Mouse (Mus musculus): ENCODE measurements around the gene Ap1ar. TPM values are rescaled to one million over a fixed set of nuclear protein-coding genes. Genes with fewer than 3 reads are reported as not detected.

The Ap1ar gene
- total and polyA plus RNA-seq, 3 experiments = 69.0 to 121 (median 69.1) TPM

GRCm38 (mm10) chr3:127763076-127763612, 74.2 kb downstream of the Ap1ar start:
- TF ChIP-seq CTCF (IDR thresholded peaks at IDR 0.05; ENCODE audit: low read depth, low read length) (peak; percentile 54), TAL1 (conservative IDR thresholded peaks at IDR 0.05; ENCODE audit: low read depth, low read length) (no peak)
- ATAC-seq (ENCODE audit: extremely low read depth, insufficient number of reproducible peaks, low FRiP score, poor library complexity, severe bottlenecking) (peak; percentile 66), DNase-seq (ENCODE audit: low spot score) (peak; percentile 50)
- Histone ChIP-seq H3K9me3 (replicated peaks) (no peaks in the 10 kb centered on the region), H3K36me3 (replicated peaks) (no peaks in the 10 kb centered on the region), H3K4me3 (ENCODE audit: low read depth, low read length) (no peak overlapping the region), H3K27me3 (ENCODE audit: insufficient read depth, low read length) (peaks cover 8% of the 10 kb centered on the region; the same call in 1 of the 2 replicates), H3K4me1 (ENCODE audit: insufficient read depth, low read depth, low read length) (no peaks in the 10 kb centered on the region)

- Histone ChIP-seq H3K27me3 (ENCODE audit: insufficient read depth, low read length) (peaks cover 10% of the 10 kb centered on the region), H3K9me3 (replicated peaks) (no peaks in the 10 kb centered on the region), H3K4me1 (ENCODE audit: insufficient read depth, low read depth, low read length) (no peaks in the 10 kb centered on the region), H3K36me3 (replicated peaks) (no peaks in the 10 kb centered on the region), H3K4me3 (ENCODE audit: low read depth, low read length) (no peak overlapping the region)
- DNase-seq (ENCODE audit: low spot score) (no peak), ATAC-seq (ENCODE audit: extremely low read depth, insufficient number of reproducible peaks, low FRiP score, poor library complexity, severe bottlenecking) (no peak)
- TF ChIP-seq TAL1 (conservative IDR thresholded peaks at IDR 0.05; ENCODE audit: low read depth, low read length) = no peak
- TF ChIP-seq GATA2 (IDR thresholded peaks at IDR 0.05; ENCODE audit: borderline replicate concordance, low read depth, low read length) = no peak
- no peak for TF ChIP-seq POLR2AphosphoS5 (IDR thresholded peaks at IDR 0.05; ENCODE audit: insufficient replicate concordance, low read depth, low read length)
- TF ChIP-seq CTCF (IDR thresholded peaks at IDR 0.05; ENCODE audit: low read depth, low read length) = no peak
- TF ChIP-seq GATA1 (IDR thresholded peaks at IDR 0.05; ENCODE audit: borderline replicate concordance, low read length) = no peak
Measured at GRCm38 (mm10) chr3:127762403-127762802, 74.9 kb downstream of the Ap1ar start.

DNA sequence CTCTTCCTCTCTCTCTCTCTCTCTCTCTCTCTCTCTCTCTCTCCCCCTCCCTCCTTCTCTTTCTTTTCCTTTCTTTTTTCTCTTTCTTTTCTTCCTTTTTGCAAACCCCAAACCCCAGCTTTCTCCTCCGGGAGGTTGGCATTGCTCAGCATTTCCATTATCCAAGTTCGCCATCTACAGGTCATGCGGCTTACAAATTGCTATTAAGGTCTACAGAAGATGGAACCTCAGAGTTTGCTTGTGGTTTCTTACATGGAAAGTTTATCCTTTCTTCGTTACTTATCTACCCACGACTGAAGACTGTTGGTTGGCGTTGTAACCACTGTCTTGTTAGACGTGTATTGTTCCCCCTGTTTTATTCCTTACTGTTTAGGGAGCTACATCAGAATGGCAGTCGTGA, 78.1 kb downstream of the Ap1ar start:
- H3K4me1 ChIP-seq (ENCODE audit: insufficient read depth, low read depth, low read length) = no peaks in the 10 kb centered on the region
- no peak overlapping the region for H3K4me3 ChIP-seq (ENCODE audit: low read depth, low read length)
- ATAC-seq (ENCODE audit: extremely low read depth, insufficient number of reproducible peaks, low FRiP score, poor library complexity, severe bottlenecking) (no peak), DNase-seq (ENCODE audit: low spot score) (no peak)
- no peaks in the 10 kb centered on the region for H3K36me3 ChIP-seq (replicated peaks)
- H3K9me3 ChIP-seq (replicated peaks) = no peaks in the 10 kb centered on the region
- no peak for TF ChIP-seq POLR2AphosphoS5 (IDR thresholded peaks at IDR 0.05; ENCODE audit: insufficient replicate concordance, low read depth, low read length)
- TF ChIP-seq TAL1 (conservative IDR thresholded peaks at IDR 0.05; ENCODE audit: low read depth, low read length) = no peak
- no peak for TF ChIP-seq GATA1 (IDR thresholded peaks at IDR 0.05; ENCODE audit: borderline replicate concordance, low read length)
- no peak for TF ChIP-seq GATA2 (IDR thresholded peaks at IDR 0.05; ENCODE audit: borderline replicate concordance, low read depth, low read length)
- TF ChIP-seq CTCF (IDR thresholded peaks at IDR 0.05; ENCODE audit: low read depth, low read length) = no peak
- peaks cover 13% of the 10 kb centered on the region for H3K27me3 ChIP-seq (ENCODE audit: insufficient read depth, low read length)

DNA sequence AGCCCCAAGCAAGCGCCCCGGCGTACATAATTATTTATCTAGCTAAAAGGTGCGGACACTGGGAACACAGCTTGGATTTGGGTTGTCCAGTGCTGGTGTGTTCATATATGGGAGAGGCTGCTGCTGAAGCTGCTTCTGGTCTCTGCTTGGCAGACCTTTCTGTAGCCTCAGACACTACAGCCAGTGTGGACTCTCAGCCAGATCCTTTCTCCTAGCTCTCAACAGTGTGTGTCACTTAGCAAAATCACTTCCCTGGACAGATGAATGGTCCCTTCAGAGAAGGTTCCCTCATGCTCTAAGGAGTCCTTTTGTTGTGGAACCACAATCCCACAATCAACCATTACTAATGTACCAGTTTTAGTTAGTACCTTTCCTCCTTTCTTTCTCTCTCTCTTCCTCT, 78.5 kb downstream of the Ap1ar start:
- H3K4me3 ChIP-seq (ENCODE audit: low read depth, low read length) = no peak overlapping the region

DNA sequence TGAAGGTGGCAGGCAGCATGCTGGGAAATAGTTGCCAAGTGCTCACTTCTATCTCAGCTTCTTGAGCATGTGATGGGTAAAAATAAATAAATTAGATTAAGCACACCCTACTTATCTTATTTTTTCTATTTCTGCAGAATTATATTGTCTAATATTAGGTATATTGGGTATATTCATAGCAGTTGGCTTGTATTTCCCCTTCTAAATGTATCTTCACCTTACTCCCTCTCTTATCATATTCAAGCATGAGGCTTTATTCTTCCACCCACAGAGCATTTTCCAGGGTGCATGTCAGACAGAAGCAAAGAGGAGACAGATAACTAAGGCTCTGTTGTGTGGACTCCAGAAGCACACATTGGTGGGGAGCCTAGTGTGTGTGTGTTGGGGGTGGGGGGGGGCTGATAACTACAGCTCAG, 79.4 kb downstream of the Ap1ar start:
- ATAC-seq (ENCODE audit: extremely low read depth, insufficient number of reproducible peaks, low FRiP score, poor library complexity, severe bottlenecking) (no peak), DNase-seq (ENCODE audit: low spot score) (no peak)
- TF ChIP-seq GATA1 (IDR thresholded peaks at IDR 0.05; ENCODE audit: borderline replicate concordance, low read length) (no peak), CTCF (IDR thresholded peaks at IDR 0.05; ENCODE audit: low read depth, low read length) (no peak)
- Histone ChIP-seq H3K36me3 (replicated peaks) (no peaks in the 10 kb centered on the region), H3K9me3 (replicated peaks) (no peaks in the 10 kb centered on the region), H3K4me1 (ENCODE audit: insufficient read depth, low read depth, low read length) (no peaks in the 10 kb centered on the region), H3K4me3 (ENCODE audit: low read depth, low read length) (no peak overlapping the region), H3K27me3 (ENCODE audit: insufficient read depth, low read length) (peaks cover 17% of the 10 kb centered on the region)

More for the DNA sequence above, 78.5 kb downstream of the Ap1ar start:
- DNase-seq (ENCODE audit: low spot score) = no peak
- peaks cover 13% of the 10 kb centered on the region for H3K27me3 ChIP-seq (ENCODE audit: insufficient read depth, low read length)
- H3K36me3 ChIP-seq (replicated peaks) = no peaks in the 10 kb centered on the region
- H3K4me1 ChIP-seq (ENCODE audit: insufficient read depth, low read depth, low read length) = no peaks in the 10 kb centered on the region
- H3K9me3 ChIP-seq (replicated peaks) = no peaks in the 10 kb centered on the region
- no peak for ATAC-seq (ENCODE audit: extremely low read depth, insufficient number of reproducible peaks, low FRiP score, poor library complexity, severe bottlenecking)
- TF ChIP-seq GATA1 (IDR thresholded peaks at IDR 0.05; ENCODE audit: borderline replicate concordance, low read length) (no peak), POLR2AphosphoS5 (IDR thresholded peaks at IDR 0.05; ENCODE audit: insufficient replicate concordance, low read depth, low read length) (no peak), CTCF (IDR thresholded peaks at IDR 0.05; ENCODE audit: low read depth, low read length) (no peak), TAL1 (conservative IDR thresholded peaks at IDR 0.05; ENCODE audit: low read depth, low read length) (no peak), GATA2 (IDR thresholded peaks at IDR 0.05; ENCODE audit: borderline replicate concordance, low read depth, low read length) (no peak)

Other genes with a start within 250 kb of the Ap1ar start
- not detected in 2 replicates for gene Neurog2, start 204.4 kb downstream of the Ap1ar start, total RNA-seq (2014; fragmentation: Nextera tagmentation)
- 0.05 TPM in 1 of 2 replicates, not detected in the other for gene Neurog2, start 204.4 kb downstream of the Ap1ar start, total RNA-seq (2017)
- not detected in 2 replicates for gene Neurog2, start 204.4 kb downstream of the Ap1ar start, polyA plus RNA-seq (2012)
- gene Alpk1, start 57.0 kb downstream of the Ap1ar start, total RNA-seq (2014; fragmentation: Nextera tagmentation) = not detected in 2 replicates
- 0.11 TPM in 1 of 2 replicates, not detected in the other for gene Alpk1, start 57.0 kb downstream of the Ap1ar start, total RNA-seq (2017)
- 0.01 TPM in 1 of 2 replicates, not detected in the other for gene Alpk1, start 57.0 kb downstream of the Ap1ar start, polyA plus RNA-seq (2012)
- gene Tifa, start 47.7 kb downstream of the Ap1ar start, total RNA-seq (2014; fragmentation: Nextera tagmentation) = 19.5 and 20.1 TPM in 2 replicates
- 6.2 and 7.4 TPM in 2 replicates for gene Tifa, start 47.7 kb downstream of the Ap1ar start, total RNA-seq (2017)
- 11.5 and 12.8 TPM in 2 replicates for gene Tifa, start 47.7 kb downstream of the Ap1ar start, polyA plus RNA-seq (2012)
- 16.8 and 27.7 TPM in 2 replicates for gene Fam241a, start 58.8 kb upstream of the Ap1ar start, total RNA-seq (2014; fragmentation: Nextera tagmentation)
- 49.3 and 49.7 TPM in 2 replicates for gene Fam241a, start 58.8 kb upstream of the Ap1ar start, total RNA-seq (2017)
- gene Fam241a, start 58.8 kb upstream of the Ap1ar start, polyA plus RNA-seq (2012) = 22.5 and 27.2 TPM in 2 replicates